Mouse (Mus musculus) cortical plate, adult 2 months (tissue): ENCODE data around the gene U90926. TPM values are rescaled to one million over a fixed set of nuclear protein-coding genes. Genes with fewer than 3 reads are reported as not detected.

Experiments used
- H3K27ac ChIP-seq: fragments of 200-500 bp; 2 replicates; pipeline ENCODE4 v1.5.1; 2012; ENCODE audit warnings: low read length, control low read depth, inconsistent platforms; ENCODE audit not compliant: insufficient read depth
- H3K4me1 ChIP-seq: fragments of 200-500 bp; 2 replicates; pipeline ENCODE4 v1.6.1; 2011; ENCODE audit warnings: low read length; ENCODE audit not compliant: control insufficient read depth, insufficient read depth
- H3K4me3 ChIP-seq: fragments of 200-500 bp; 2 replicates; pipeline ENCODE4 v1.5.1; 2011; ENCODE audit warnings: mild to moderate bottlenecking, low read length, control low read depth; ENCODE audit not compliant: insufficient read depth
- CTCF ChIP-seq: fragments of 200-500 bp; IDR thresholded peaks from 2 replicates; pipeline ENCODE4 v1.5.1; 2011; ENCODE audit warnings: mild to moderate bottlenecking, control low read depth, low read length; ENCODE audit not compliant: insufficient read depth; ENCODE audit errors: extremely low read depth
- POLR2A ChIP-seq: fragments of 200-500 bp; IDR thresholded peaks from 2 replicates; pipeline ENCODE4 v1.6.1; 2011; ENCODE audit warnings: mild to moderate bottlenecking, low read length, control low read depth; ENCODE audit not compliant: insufficient read depth; ENCODE audit errors: extremely low read depth
- polyA plus RNA-seq: library from polyadenylated mRNA; depleted of rRNA; stranded (reverse); fragments of >200 nt; gene quantifications from 2 replicates; pipeline ENCODE4 v1.2.3, GENCODE M21; 2012

The U90926 gene
- polyA plus RNA-seq, 1 experiment, result not detected

GRCm38 (mm10) chr5:92240769-92241168 lies 25.6 kb upstream of the U90926 start:
- TF ChIP-seq POLR2A, result no peak
- TF ChIP-seq CTCF, result no peak
- H3K4me1 ChIP-seq, result no peaks in the 10 kb centered on the region
- H3K27ac ChIP-seq, result no peak overlapping the region
- no peak overlapping the region for H3K4me3 ChIP-seq

- TF ChIP-seq CTCF (peak; percentile 69), POLR2A (no peak)
- Histone ChIP-seq H3K4me3 (peak overlapping the region; percentile 12; the same call in 1 of the 2 replicates), H3K27ac (no peak overlapping the region), H3K4me1 (no peaks in the 10 kb centered on the region)
Measured at GRCm38 (mm10) chr5:92239333-92240232, 24.4 kb upstream of the U90926 start.

GRCm38 (mm10) chr5:92234939-92235557 lies 19.8 kb upstream of the U90926 start:
- Histone ChIP-seq H3K4me3 (no peak overlapping the region), H3K4me1 (no peaks in the 10 kb centered on the region), H3K27ac (no peak overlapping the region)
- TF ChIP-seq POLR2A, result no peak
- TF ChIP-seq CTCF, result no peak

GRCm38 (mm10) chr5:92233366-92233765 lies 18.2 kb upstream of the U90926 start:
- Histone ChIP-seq H3K27ac (no peak overlapping the region), H3K4me1 (no peaks in the 10 kb centered on the region), H3K4me3 (no peak overlapping the region)
- no peak for TF ChIP-seq POLR2A
- no peak for TF ChIP-seq CTCF

- H3K27ac ChIP-seq, result no peak overlapping the region
- no peak for TF ChIP-seq CTCF
- no peak for TF ChIP-seq POLR2A
- no peaks in the 10 kb centered on the region for H3K4me1 ChIP-seq
- H3K4me3 ChIP-seq, result no peak overlapping the region
Measured at GRCm38 (mm10) chr5:92231836-92232235, 16.6 kb upstream of the U90926 start.

- Histone ChIP-seq H3K4me3 (no peak overlapping the region), H3K27ac (no peak overlapping the region), H3K4me1 (no peaks in the 10 kb centered on the region)
- TF ChIP-seq POLR2A (no peak), CTCF (no peak)
Measured at GRCm38 (mm10) chr5:92230306-92230705, 15.1 kb upstream of the U90926 start.

- Histone ChIP-seq H3K4me3 (no peak overlapping the region), H3K4me1 (no peaks in the 10 kb centered on the region), H3K27ac (no peak overlapping the region)
- TF ChIP-seq CTCF (no peak), POLR2A (no peak)
Measured at GRCm38 (mm10) chr5:92229514-92229913, 14.3 kb upstream of the U90926 start.

- no peak for TF ChIP-seq POLR2A
- TF ChIP-seq CTCF, result no peak
- Histone ChIP-seq H3K4me1 (no peaks in the 10 kb centered on the region), H3K27ac (no peak overlapping the region), H3K4me3 (no peak overlapping the region)
Measured at GRCm38 (mm10) chr5:92228776-92229175, 13.6 kb upstream of the U90926 start.

GRCm38 (mm10) chr5:92227782-92228181 lies 12.6 kb upstream of the U90926 start:
- no peak overlapping the region for H3K27ac ChIP-seq
- TF ChIP-seq POLR2A, result no peak
- no peak for TF ChIP-seq CTCF

GRCm38 (mm10) chr5:92220287-92220902 lies 5.2 kb upstream of the U90926 start:
- no peak overlapping the region for H3K27ac ChIP-seq
- TF ChIP-seq POLR2A (no peak), CTCF (no peak)
- no peaks in the 10 kb centered on the region for H3K4me1 ChIP-seq
- no peak overlapping the region for H3K4me3 ChIP-seq

More at GRCm38 (mm10) chr5:92227782-92228181, 12.6 kb upstream of the U90926 start:
- Histone ChIP-seq H3K4me3 (no peak overlapping the region), H3K4me1 (no peaks in the 10 kb centered on the region)
